Mouse (Mus musculus) ES-Bruce4 (cell line): ENCODE data around the gene Btnl2.

Source experiments
- CTCF ChIP-seq: IDR thresholded peaks from one replicate; pipeline ENCODE4 v1.8.1; 2011; ENCODE audit warnings: low read depth, low read length
- POLR2A ChIP-seq: IDR thresholded peaks from one replicate; pipeline ENCODE4 v1.8.1; 2011; ENCODE audit warnings: low read length; ENCODE audit not compliant: insufficient read depth

DNA sequence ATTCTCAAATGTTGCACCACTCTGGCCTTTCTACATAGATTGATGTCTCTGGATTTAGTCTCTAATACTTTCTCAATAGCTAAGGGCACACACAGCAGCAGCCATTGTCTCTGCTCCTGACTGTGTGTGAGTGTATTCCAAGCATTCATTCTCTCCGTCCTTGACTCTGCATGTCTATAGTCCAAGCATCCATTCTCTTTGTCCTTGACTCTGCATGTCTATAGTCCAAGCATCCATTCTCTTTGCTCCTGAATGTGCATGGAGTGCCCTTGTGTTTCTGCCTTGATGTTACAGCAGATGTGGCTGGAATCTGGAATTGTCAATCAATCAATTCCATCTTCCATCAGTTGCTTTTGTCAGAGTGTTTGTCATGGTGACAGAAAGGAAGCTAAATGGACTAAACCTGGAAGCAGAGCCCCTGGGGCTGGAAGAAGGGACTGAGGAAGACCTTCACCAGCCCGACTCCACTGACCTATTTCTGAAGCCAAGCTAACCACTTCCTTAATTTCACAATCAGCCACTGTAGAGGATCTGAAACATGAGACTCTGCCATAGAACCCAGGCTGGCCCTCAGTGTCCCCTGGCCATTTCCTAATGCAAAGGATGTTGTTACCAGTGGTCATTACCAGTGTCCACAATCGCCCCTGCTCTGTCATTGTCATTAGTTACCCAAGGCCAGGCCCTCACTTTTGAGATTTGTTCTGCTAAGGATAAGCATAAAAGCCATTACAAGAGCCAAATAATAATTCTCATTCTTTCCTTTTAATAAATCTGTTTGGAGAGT, 13.8 kb upstream of the Btnl2 start:
- TF ChIP-seq CTCF (no peak), POLR2A (no peak)
